17 mouse cellular contexts compared by ENCODE assay signal in genomic region chr14:26867356-26867755, GRCm38 (mm10). TPM values are rescaled to one million over a fixed set of nuclear protein-coding genes. Genes with fewer than 3 reads are reported as not detected.
A peak's percentile ranks its signal among the peaks of the same experiment; 100 is the strongest.
DNase-seq lines count a peak whose midpoint lies in the region; ATAC-seq and TF ChIP-seq lines count a peak whose summit lies in the region.
"Had no signal": no experiment of that assay in that cellular context is flagged by ENCODE, and none has a peak within 500 bp of the region (broad histone marks: within the 10 kb centered on the region; RNA-seq: fewer than 3 reads in every experiment).

No protein-coding gene starts in this region.

- TF ChIP-seq EP300 in stomach, postnatal 0 days (optimal IDR thresholded peaks at IDR 0.05): no peak

- no peak overlapping the region for H3K27ac ChIP-seq in spleen, adult 2 months (ENCODE audit: insufficient read depth, low read length)
- H3K27ac ChIP-seq in stomach, postnatal 0 days (replicated peaks): no peak overlapping the region
- H3K27ac ChIP-seq: forebrain, embryonic 12.5 days; hindbrain, embryonic 12.5 days; neural tube, embryonic 12.5 days had no signal

- peak; percentile 62 for DNase-seq in heart, adult 11 months
- no peak for DNase-seq in heart, adult 9 months (ENCODE audit: low spot score in 2 of 2)
- no peak for DNase-seq in spleen, adult 2 months (ENCODE audit: low read depth in 1 of 2, low spot score in 2 of 2)
- no peak for DNase-seq in spleen, postnatal 36 days (ENCODE audit: low spot score in 2 of 2)
- peak; percentile 19 for DNase-seq in embryo, embryonic 11 days
- DNase-seq in stomach, postnatal 0 days (ENCODE audit: low spot score): no peak
- DNase-seq in heart, postnatal 10 days: no peak
- no peak for DNase-seq in urinary bladder, adult 2 months (ENCODE audit: low spot score)
- DNase-seq: adrenal gland, postnatal 14 days; cerebellum, postnatal 14 days; kidney, postnatal 25 days; left cerebral cortex, postnatal 4 days; right cerebral cortex, postnatal 4 days had no signal

- H3K9me3 ChIP-seq in stomach, postnatal 0 days (ENCODE audit: control insufficient read depth, low read length): no peaks in the 10 kb centered on the region
- H3K9me3 ChIP-seq: forebrain, embryonic 12.5 days; hindbrain, embryonic 12.5 days; neural tube, embryonic 12.5 days had no signal

- H3K27me3 ChIP-seq in spleen, adult 2 months (ENCODE audit: control insufficient read depth, insufficient read depth, low read length): no peaks in the 10 kb centered on the region
- no peaks in the 10 kb centered on the region for H3K27me3 ChIP-seq in stomach, postnatal 0 days (ENCODE audit: control insufficient read depth, insufficient read depth, low read length)
- H3K27me3 ChIP-seq: forebrain, embryonic 12.5 days; hindbrain, embryonic 12.5 days; neural tube, embryonic 12.5 days had no signal

- no peaks in the 10 kb centered on the region for H3K4me1 ChIP-seq in spleen, adult 2 months (ENCODE audit: control insufficient read depth, insufficient read depth, insufficient read length)
- H3K4me1 ChIP-seq in stomach, postnatal 0 days (replicated peaks; ENCODE audit: control insufficient read depth, insufficient read depth): no peaks in the 10 kb centered on the region
- H3K4me1 ChIP-seq: forebrain, embryonic 12.5 days; hindbrain, embryonic 12.5 days; neural tube, embryonic 12.5 days had no signal

- no peak for ATAC-seq in stomach, postnatal 0 days (ENCODE audit: low FRiP score, low TSS enrichment)

- no peak for TF ChIP-seq POLR2A in spleen, adult 2 months (IDR thresholded peaks at IDR 0.05; ENCODE audit: low read depth, low read length)

- H3K9ac ChIP-seq in stomach, postnatal 0 days (ENCODE audit: low read length): no peak overlapping the region
- H3K9ac ChIP-seq: forebrain, embryonic 12.5 days; hindbrain, embryonic 12.5 days; neural tube, embryonic 12.5 days had no signal

- no peaks in the 10 kb centered on the region for H3K36me3 ChIP-seq in spleen, adult 2 months (ENCODE audit: control insufficient read depth, insufficient read depth, low read length)
- no peaks in the 10 kb centered on the region for H3K36me3 ChIP-seq in stomach, postnatal 0 days (ENCODE audit: control insufficient read depth, insufficient read depth, low read length)
- H3K36me3 ChIP-seq: forebrain, embryonic 12.5 days; hindbrain, embryonic 12.5 days; neural tube, embryonic 12.5 days had no signal

- WGBS in spleen, adult 2 months: 83% methylated on average over 9 of the region's 9 CpGs
- 60% methylated on average over 9 of the region's 9 CpGs for WGBS in stomach, postnatal 0 days

- 0 out of 2 replicates have a peak, but pooled peaks have one; percentile 6 for TF ChIP-seq CTCF in spleen, adult 2 months (IDR thresholded peaks at IDR 0.05; ENCODE audit: extremely low read depth, insufficient read depth, insufficient read length, insufficient replicate concordance)
- TF ChIP-seq CTCF in stomach, postnatal 0 days (IDR thresholded peaks at IDR 0.05; ENCODE audit: low read depth): peak; percentile 44

- no peak overlapping the region for H3K4me2 ChIP-seq in stomach, postnatal 0 days (replicated peaks; ENCODE audit: low read depth)
- H3K4me2 ChIP-seq: forebrain, embryonic 12.5 days; hindbrain, embryonic 12.5 days; neural tube, embryonic 12.5 days had no signal

- no peak overlapping the region for H3K4me3 ChIP-seq in spleen, adult 2 months (ENCODE audit: extremely low read depth, insufficient read depth, insufficient read length)
- no peak overlapping the region for H3K4me3 ChIP-seq in stomach, postnatal 0 days (ENCODE audit: low read depth, low read length)
- H3K4me3 ChIP-seq: forebrain, embryonic 12.5 days; hindbrain, embryonic 12.5 days; neural tube, embryonic 12.5 days had no signal

- intact Hi-C loops in heart, postnatal 10 days (cut with DNase I): no loop called here

RNA-seq across cellular contexts. Expression of gene Asb14, which starts 27.0 kb away (rescaled TPM):
- not detected in 2 replicates for polyA plus RNA-seq in spleen, adult 2 months (2012; rRNA removed)
- 0.12 and 0.19 TPM in 2 replicates for polyA plus RNA-seq in stomach, postnatal 0 days (2015; fragmentation: Nextera tagmentation; extraction: Ambion mirVana)
- 10 to 100 TPM; 26.5 to 38.2 TPM for total RNA-seq in heart, postnatal 10 days (2021)
- not detected in 2 replicates for polyA plus RNA-seq in urinary bladder, adult 2 months (2012; rRNA removed)
- total RNA-seq: adrenal gland, postnatal 14 days; left cerebral cortex, postnatal 4 days; megakaryocyte progenitor cell, adult 5-6 weeks had no signal
- polyA plus RNA-seq: hindbrain, embryonic 12.5 days had no signal

Comparison
In these comparisons a context has a peak if more than half of its experiments do, and no peak if none do; other contexts are left out.
1. DNase-seq: peak in heart, adult 11 months (single experiment) and embryo, embryonic 11 days (single experiment); none in heart, adult 9 months (0 of 2), spleen, adult 2 months (0 of 2), spleen, postnatal 36 days (0 of 2), stomach, postnatal 0 days (single experiment), heart, postnatal 10 days (0 of 2) and urinary bladder, adult 2 months (single experiment).